39 mouse cellular contexts compared by ENCODE assay signal in the genomic region with DNA sequence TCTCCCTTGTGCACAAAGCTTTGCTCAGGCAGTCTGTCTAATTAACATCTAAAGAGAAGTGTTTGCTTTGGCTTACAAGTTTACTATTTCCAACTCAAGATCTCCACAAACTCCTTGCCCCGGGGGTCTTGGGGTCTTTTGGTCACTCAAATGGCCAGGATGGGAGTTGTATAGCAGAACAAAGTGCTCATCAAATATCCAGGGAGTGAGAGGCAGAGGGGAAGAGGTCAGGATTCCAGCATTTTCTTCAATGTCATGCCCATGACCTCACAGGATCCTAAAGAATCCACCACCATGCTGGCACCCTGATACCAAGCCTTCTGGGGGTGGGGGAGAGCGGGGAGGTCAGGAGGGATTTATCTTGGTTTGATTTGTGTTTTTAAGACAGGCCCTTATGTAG. TPM values are rescaled to one million over a fixed set of nuclear protein-coding genes. Genes with fewer than 3 reads are reported as not detected.
"Had no signal": no experiment of that assay in that cellular context is flagged by ENCODE, and none has a peak within 500 bp of the region (broad histone marks: within the 10 kb centered on the region; RNA-seq: fewer than 3 reads in every experiment).

No protein-coding gene starts in this region.

- ATAC-seq: hindbrain, embryonic 16.5 days; hindbrain, postnatal 0 days; inflammation-experienced regulatory T-cells, adult 6 months; intestine, embryonic 15.5 days; intestine, embryonic 16.5 days; intestine, postnatal 0 days had no signal

- DNase-seq: heart, postnatal 10 days; heart, postnatal 14 days; heart, postnatal 36 days; heart, postnatal 4 days; kidney, adult 11 months; kidney, adult 18-20 months; kidney, adult 2 months; kidney, adult 8-10 months; kidney, adult 9 months; kidney, postnatal 10 days; kidney, postnatal 14 days; kidney, postnatal 25 days; kidney, postnatal 36 days; kidney, postnatal 4 days; layer of hippocampus, adult 9-11 months; layer of hippocampus, postnatal 36 days had no signal

- H3K27me3 ChIP-seq: heart, embryonic 13.5 days; heart, embryonic 15.5 days; hindbrain, embryonic 12.5 days; hindbrain, embryonic 13.5 days; hindbrain, embryonic 15.5 days; intestine, embryonic 15.5 days; kidney, embryonic 15.5 days had no signal

- H3K4me1 ChIP-seq: hindbrain, embryonic 12.5 days; hindbrain, embryonic 15.5 days had no signal

- H3K9me3 ChIP-seq: heart, embryonic 15.5 days; hindbrain, embryonic 12.5 days; hindbrain, embryonic 13.5 days; hindbrain, embryonic 15.5 days; intestine, embryonic 15.5 days; kidney, embryonic 15.5 days had no signal

- H3K4me2 ChIP-seq: heart, embryonic 13.5 days; heart, embryonic 15.5 days; hindbrain, embryonic 12.5 days; hindbrain, embryonic 13.5 days; hindbrain, embryonic 15.5 days; intestine, embryonic 15.5 days; kidney, embryonic 15.5 days had no signal

- H3K9ac ChIP-seq: heart, embryonic 13.5 days; heart, embryonic 15.5 days; hindbrain, embryonic 12.5 days; hindbrain, embryonic 13.5 days; hindbrain, embryonic 15.5 days; intestine, embryonic 15.5 days; kidney, embryonic 15.5 days had no signal

- H3K36me3 ChIP-seq: heart, embryonic 13.5 days; heart, embryonic 15.5 days; hindbrain, embryonic 10.5 days; hindbrain, embryonic 12.5 days; hindbrain, embryonic 13.5 days; hindbrain, embryonic 15.5 days; intestine, embryonic 15.5 days; kidney, embryonic 15.5 days had no signal

- H3K27ac ChIP-seq: heart, embryonic 13.5 days; heart, embryonic 15.5 days; hindbrain, embryonic 10.5 days; hindbrain, embryonic 12.5 days; hindbrain, embryonic 13.5 days; hindbrain, embryonic 15.5 days; hindbrain, postnatal 0 days; intestine, embryonic 15.5 days; kidney, embryonic 15.5 days; kidney, postnatal 0 days; layer of hippocampus, adult 2 months; left cerebral cortex, adult 2 months had no signal

- H3K4me3 ChIP-seq: heart, embryonic 13.5 days; heart, embryonic 15.5 days; hindbrain, embryonic 10.5 days; hindbrain, embryonic 12.5 days; hindbrain, embryonic 13.5 days; hindbrain, embryonic 15.5 days; intestine, embryonic 15.5 days; kidney, embryonic 15.5 days; layer of hippocampus, adult 2 months; left cerebral cortex, adult 2 months had no signal

RNA-seq across cellular contexts. Expression of a gene that starts 35.7 kb away (rescaled TPM):
- total RNA-seq: hematopoietic stem cell, adult 5-6 weeks had no signal

RNA-seq across cellular contexts. Expression of a gene that starts 59.9 kb away (rescaled TPM):
- total RNA-seq: heart, postnatal 10 days; heart, postnatal 14 days; heart, postnatal 36 days; heart, postnatal 4 days; layer of hippocampus, adult 18-20 months; layer of hippocampus, adult 2 months; layer of hippocampus, adult 8-10 months; layer of hippocampus, postnatal 25 days; layer of hippocampus, postnatal 36 days; left cerebral cortex, adult 18-20 months; left cerebral cortex, adult 2 months; left cerebral cortex, adult 8-10 months had no signal
- polyA plus RNA-seq: kidney, embryonic 14.5 days had no signal
